Comparison of ENCODE assay signal across 20 mouse cellular contexts in the genomic region with DNA sequence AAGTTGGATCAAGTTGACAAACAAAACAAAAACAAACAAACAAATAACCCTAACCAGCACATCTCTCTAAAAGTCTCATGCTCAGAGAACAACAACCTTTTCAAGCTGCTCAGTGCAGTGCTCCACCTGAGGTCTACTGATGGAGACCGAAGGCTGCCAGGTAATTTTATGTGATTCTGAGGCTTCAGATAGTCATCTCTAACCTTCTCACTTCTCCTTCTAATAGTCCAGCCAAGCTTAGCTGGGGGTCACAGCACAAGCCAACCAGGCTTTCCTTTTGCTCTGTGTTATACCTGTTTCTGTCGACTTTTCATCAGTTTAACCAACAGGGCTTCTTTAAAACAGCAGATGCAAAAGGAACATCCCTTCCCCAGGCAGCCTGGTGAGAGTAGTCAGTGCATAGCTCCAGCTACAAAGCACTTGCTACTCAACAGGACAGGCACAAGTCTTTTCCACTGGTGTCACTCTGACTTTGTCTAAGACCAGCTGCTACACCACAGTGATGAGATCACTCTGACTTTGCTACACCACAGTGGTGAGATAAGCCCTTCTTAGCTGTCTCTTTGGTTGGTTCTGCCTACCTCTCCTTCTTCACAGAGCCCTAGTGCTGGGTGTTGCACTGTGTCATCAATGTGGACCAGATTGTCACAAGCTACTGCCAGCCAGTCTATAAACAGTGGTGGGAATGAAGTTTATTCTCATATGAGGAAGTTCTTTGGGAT. TPM values are rescaled to one million over a fixed set of nuclear protein-coding genes. Genes with fewer than 3 reads are reported as not detected.
DNase-seq lines count a peak whose midpoint lies in the region; ATAC-seq and TF ChIP-seq lines count a peak whose summit lies in the region.
"Had no signal": no experiment of that assay in that cellular context is flagged by ENCODE, and none has a peak within 500 bp of the region (broad histone marks: within the 10 kb centered on the region; RNA-seq: fewer than 3 reads in every experiment).

No protein-coding gene starts in this region.

- 0 out of 2 replicates have a peak, but pooled peaks have one; percentile 47 for ATAC-seq in heart, embryonic 14.5 days (ENCODE audit: insufficient number of reproducible peaks, insufficient read depth, low FRiP score, low read depth)
- ATAC-seq in granulocyte monocyte progenitor cell, adult 5-6 weeks (replicated peaks; ENCODE audit: poor library complexity, severe bottlenecking) = peak; percentile 71
- ATAC-seq: hindbrain, postnatal 0 days; liver, embryonic 12.5 days had no signal

- H3K79me2 ChIP-seq in myocyte (ENCODE audit: control insufficient read depth, insufficient read depth) = no peaks in the 10 kb centered on the region

- DNase-seq in heart, adult 8-10 months (ENCODE audit: low spot score) = no peak
- peak; percentile 34 to 44 for DNase-seq in B cell, adult 2 months
- no peak for DNase-seq in Muller cell, postnatal 12 days (ENCODE audit: inconsistent ontology term)
- DNase-seq in urinary bladder, postnatal 25 days (ENCODE audit: low spot score) = no peak
- no peak for DNase-seq in right cerebral cortex, postnatal 36 days (ENCODE audit: low spot score in 2 of 2)
- DNase-seq: cerebellum, adult 9-10 months; heart, postnatal 36 days; kidney, adult 18-20 months; kidney, postnatal 14 days; lung, embryonic 14.5 days; right cerebral cortex, postnatal 25 days had no signal

- H3K9me3 ChIP-seq in heart, embryonic 14.5 days (ENCODE audit: control insufficient read depth, low read length) = no peaks in the 10 kb centered on the region
- H3K9me3 ChIP-seq: forebrain, embryonic 10.5 days; limb, embryonic 10.5 days; liver, embryonic 12.5 days; megakaryocyte, embryonic 14.5 days had no signal

- TF ChIP-seq POLR2A in myocyte (IDR thresholded peaks at IDR 0.05; ENCODE audit: insufficient read length, low read depth) = no peak

- no peak overlapping the region for H3K4me3 ChIP-seq in heart, embryonic 14.5 days (ENCODE audit: control insufficient read depth in 1 of 2, insufficient read depth in 1 of 2, low read depth in 1 of 2, low read length in 2 of 2)
- H3K4me3 ChIP-seq in myocyte = no peak overlapping the region
- H3K4me3 ChIP-seq: forebrain, embryonic 10.5 days; left cerebral cortex, adult 2 months; limb, embryonic 10.5 days; liver, embryonic 12.5 days; megakaryocyte, embryonic 14.5 days had no signal

- no peaks in the 10 kb centered on the region for H3K27me3 ChIP-seq in heart, embryonic 14.5 days (ENCODE audit: control insufficient read depth, insufficient read depth, low read length)
- no peaks in the 10 kb centered on the region for H3K27me3 ChIP-seq in myocyte (ENCODE audit: control insufficient read depth, insufficient read depth, insufficient read length)
- H3K27me3 ChIP-seq: liver, embryonic 12.5 days had no signal

- no peak overlapping the region for H3K4me2 ChIP-seq in heart, embryonic 14.5 days (ENCODE audit: low read length)
- H3K4me2 ChIP-seq in myocyte (ENCODE audit: low read depth) = no peak overlapping the region
- H3K4me2 ChIP-seq: liver, embryonic 12.5 days; lung, embryonic 14.5 days had no signal

- H3ac ChIP-seq in myocyte (ENCODE audit: control insufficient read depth, insufficient read length) = no peak overlapping the region

- no peaks in the 10 kb centered on the region for H3K36me3 ChIP-seq in heart, embryonic 14.5 days (ENCODE audit: control insufficient read depth, insufficient read depth, low read length)
- H3K36me3 ChIP-seq in myocyte (ENCODE audit: control insufficient read depth, insufficient read depth) = no peaks in the 10 kb centered on the region
- H3K36me3 ChIP-seq: forebrain, embryonic 10.5 days; limb, embryonic 10.5 days; liver, embryonic 12.5 days had no signal

- no peak overlapping the region; the same call in 1 of the 2 replicates for H3K9ac ChIP-seq in heart, embryonic 14.5 days (ENCODE audit: low read length)
- H3K9ac ChIP-seq: liver, embryonic 12.5 days; lung, embryonic 14.5 days had no signal

- H3K27ac ChIP-seq in heart, embryonic 14.5 days (replicated peaks in 1 of 2; ENCODE audit: control insufficient read depth in 1 of 2, insufficient read depth in 1 of 2, low read depth in 2 of 2, low read length in 2 of 2) = no peak overlapping the region
- H3K27ac ChIP-seq: forebrain, embryonic 10.5 days; hindbrain, postnatal 0 days; left cerebral cortex, adult 2 months; limb, embryonic 10.5 days; liver, embryonic 12.5 days had no signal

- WGBS in heart, embryonic 14.5 days = 76% methylated on average over 2 of the region's 2 CpGs

- peaks cover 0 to 7% of the 10 kb centered on the region in 2 experiments; a peak in 2 of 4 replicates for H3K4me1 ChIP-seq in heart, embryonic 14.5 days (ENCODE audit: control insufficient read depth in 2 of 2, insufficient read depth in 2 of 2, low read length in 2 of 2)
- H3K4me1 ChIP-seq: forebrain, embryonic 10.5 days; limb, embryonic 10.5 days had no signal

TF ChIP-seq in myocyte, 11 proteins besides CTCF, POLR2A, EP300 and RAD21:
- peak in 2 of 3 experiments; percentile 76 to 86 for TF ChIP-seq MYOD1 (IDR thresholded peaks at IDR 0.05; ENCODE audit: control insufficient read depth in 1 of 3, insufficient read length in 2 of 3, low read depth in 2 of 3)
- peak in 2 of 3 experiments; percentile 70 to 71 for TF ChIP-seq MYOG (IDR thresholded peaks at IDR 0.05; ENCODE audit: control insufficient read depth in 1 of 3, insufficient read depth in 1 of 3, insufficient read length in 2 of 3, low read depth in 2 of 3)
- TF ChIP-seq TCF12 (IDR thresholded peaks at IDR 0.05; ENCODE audit: insufficient read depth, poor library complexity, severe bottlenecking) = peak; percentile 35
- no peak for TF ChIP-seq CEBPB (IDR thresholded peaks at IDR 0.05; ENCODE audit: insufficient read depth, poor library complexity, severe bottlenecking)
- TF ChIP-seq MAX (IDR thresholded peaks at IDR 0.05; ENCODE audit: low read depth) = no peak
- peak; percentile 17 for TF ChIP-seq TCF3 (IDR thresholded peaks at IDR 0.05; ENCODE audit: insufficient read length, low read depth)
- no peak for TF ChIP-seq USF1 (IDR thresholded peaks at IDR 0.05; ENCODE audit: low read depth)

RNA-seq across cellular contexts. Expression of a gene that starts 10.2 kb away (rescaled TPM):
- 1.6 and 1.8 TPM in 2 replicates for polyA plus RNA-seq in heart, embryonic 14.5 days (2014; fragmentation: Nextera tagmentation; extraction: Ambion mirVana)
- total RNA-seq in heart, adult 8-10 months (2022) = 1 to 10 TPM in 2 of 4 experiments, under 1 TPM in 2; 0.69 to 1.3 (median 0.99) TPM
- total RNA-seq in granulocyte monocyte progenitor cell, adult 5-6 weeks (2014; fragmentation: Nextera tagmentation) = 3.1 and 4.6 TPM in 2 replicates
- total RNA-seq in granulocyte monocyte progenitor cell, adult 5-6 weeks (2017) = 0.93 and 3.1 TPM in 2 replicates
- 0.64 TPM for polyA plus RNA-seq in myocyte (2012; fragmentation: generic; extraction: Trizol)

RNA-seq across cellular contexts. Expression of a gene that starts 58.0 kb away (rescaled TPM):
- polyA plus RNA-seq in heart, embryonic 14.5 days (2014; fragmentation: Nextera tagmentation; extraction: Ambion mirVana) = 11.4 and 16.3 TPM in 2 replicates
- 10 to 100 TPM; 13.3 to 14.7 (median 14.6) TPM for total RNA-seq in heart, adult 8-10 months (2022)
- 11.3 and 12.1 TPM in 2 replicates for total RNA-seq in granulocyte monocyte progenitor cell, adult 5-6 weeks (2014; fragmentation: Nextera tagmentation)
- total RNA-seq in granulocyte monocyte progenitor cell, adult 5-6 weeks (2017) = 12.3 and 12.4 TPM in 2 replicates
- 9.9 TPM for polyA plus RNA-seq in myocyte (2012; fragmentation: generic; extraction: Trizol)

Comparison
In these comparisons a context has a peak if more than half of its experiments do, and no peak if none do; other contexts are left out.
1. DNase-seq: peak in B cell, adult 2 months (2 of 2); none in heart, adult 8-10 months (single experiment), Muller cell, postnatal 12 days (single experiment), urinary bladder, postnatal 25 days (single experiment) and right cerebral cortex, postnatal 36 days (0 of 2).